Mouse (Mus musculus): Measurements from ENCODE around the gene Foxj3. TPM values are rescaled to one million over a fixed set of nuclear protein-coding genes. Genes with fewer than 3 reads are reported as not detected.
"Not testable (repeated sequence)": the region's sequence is repeated elsewhere in the genome, so short reads cannot be mapped to it uniquely, and the experiment has no call there.

Foxj3 gene
- total RNA-seq (2021): 10 to 100 TPM; 69.6 to 72.2 TPM
- long read RNA-seq, experiment 1, full-length matches to known transcripts: 54 of 73 reads
- long read RNA-seq, experiment 1, partial matches to known transcripts: 8 of 73 reads
- long read RNA-seq, experiment 1, other reads (novel, unspliced or antisense): 11 of 73 reads
- long read RNA-seq, experiment 2, full-length matches to known transcripts: 43 of 67 reads
- long read RNA-seq, experiment 2, partial matches to known transcripts: 8 of 67 reads
- long read RNA-seq, experiment 2, other reads (novel, unspliced or antisense): 16 of 67 reads

DNA sequence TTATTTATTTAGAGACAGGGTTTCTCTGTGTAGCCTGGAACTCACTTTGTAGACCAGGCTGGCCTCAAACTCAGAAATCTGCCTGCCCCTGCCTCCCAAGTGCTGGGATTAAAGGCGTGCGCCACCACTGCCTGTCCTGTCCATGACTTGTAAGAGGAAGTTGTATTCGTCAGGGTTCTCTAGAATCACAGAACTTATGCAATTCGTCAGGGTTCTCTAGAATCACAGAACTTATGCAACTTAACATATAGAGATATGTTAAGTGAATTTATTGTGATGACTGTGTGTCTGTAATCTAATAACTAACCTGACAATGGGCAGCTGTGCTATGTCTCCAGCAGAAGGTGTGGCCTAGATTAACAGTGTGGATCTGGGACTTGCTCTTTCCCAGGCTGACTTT, at the start of gene Foxj3:
Gene Foxj3 (plus strand): TSS at position 390 of the 400 bp plus-strand sequence.
- H3K4me3 ChIP-seq; DNase-seq (ENCODE audit: extremely low spot score in 1 of 2, low spot score in 2 of 2); H3K27ac ChIP-seq: not testable (repeated sequence)
- intact Hi-C loops (cut with DNase I): loop anchor here (5.0 to 10.0 kb wide), 2 partner anchors 242 to 294 kb away; partner anchors contain the start of gene Ybx1

DNA sequence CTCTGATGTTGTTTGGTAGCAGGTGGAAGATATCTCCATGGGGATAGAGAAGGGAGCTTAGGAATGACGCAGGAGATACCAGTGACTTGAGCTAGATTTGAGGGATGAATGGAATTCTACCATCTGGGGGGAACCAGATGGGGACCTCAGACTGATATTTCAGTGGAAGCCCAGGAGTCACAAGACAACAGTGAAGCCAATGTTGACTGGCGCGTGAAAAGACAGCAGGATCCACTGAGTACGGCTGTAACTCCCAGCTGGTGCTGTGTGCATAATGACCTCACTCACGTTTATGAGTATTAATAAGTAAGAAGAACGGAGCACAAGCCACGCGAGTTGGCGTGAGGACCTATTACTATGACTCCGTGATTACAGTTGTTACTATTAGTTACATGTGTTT, 47.1 kb upstream of the Foxj3 start:
- no peak for DNase-seq (ENCODE audit: extremely low spot score in 1 of 2, low spot score in 2 of 2)
- no peak for TF ChIP-seq CTCF (IDR thresholded peaks at IDR 0.05)
- Histone ChIP-seq H3K4me3 (no peak overlapping the region), H3K27ac (no peak overlapping the region)
- intact Hi-C loops (cut with DNase I): no loop called here

DNA sequence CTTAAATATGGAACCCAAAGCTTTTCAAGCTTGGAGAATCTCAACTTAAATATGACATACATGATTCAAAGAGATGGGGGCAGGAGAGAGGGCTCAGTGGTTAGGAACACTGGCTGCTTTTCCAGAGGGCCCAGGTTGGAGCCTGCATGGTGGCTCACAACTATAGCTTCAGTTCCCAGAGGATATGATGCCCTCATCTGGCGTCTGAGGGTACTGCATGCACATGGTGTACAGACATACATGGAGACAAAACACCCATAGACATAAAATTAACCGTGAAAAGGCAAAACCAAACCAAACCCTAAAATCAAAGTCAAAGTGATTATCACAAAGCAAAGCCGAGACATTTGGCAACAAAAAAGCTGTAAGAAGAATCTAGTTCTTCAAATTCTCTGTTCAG, 46.0 kb upstream of the Foxj3 start:
- peak; percentile 46 for TF ChIP-seq CTCF (IDR thresholded peaks at IDR 0.05)
- intact Hi-C loops (cut with DNase I): no loop called here
- no peak overlapping the region for H3K4me3 ChIP-seq
- no peak overlapping the region for H3K27ac ChIP-seq
- DNase-seq (ENCODE audit: extremely low spot score in 1 of 2, low spot score in 2 of 2): peak; percentile 27 to 30

DNA sequence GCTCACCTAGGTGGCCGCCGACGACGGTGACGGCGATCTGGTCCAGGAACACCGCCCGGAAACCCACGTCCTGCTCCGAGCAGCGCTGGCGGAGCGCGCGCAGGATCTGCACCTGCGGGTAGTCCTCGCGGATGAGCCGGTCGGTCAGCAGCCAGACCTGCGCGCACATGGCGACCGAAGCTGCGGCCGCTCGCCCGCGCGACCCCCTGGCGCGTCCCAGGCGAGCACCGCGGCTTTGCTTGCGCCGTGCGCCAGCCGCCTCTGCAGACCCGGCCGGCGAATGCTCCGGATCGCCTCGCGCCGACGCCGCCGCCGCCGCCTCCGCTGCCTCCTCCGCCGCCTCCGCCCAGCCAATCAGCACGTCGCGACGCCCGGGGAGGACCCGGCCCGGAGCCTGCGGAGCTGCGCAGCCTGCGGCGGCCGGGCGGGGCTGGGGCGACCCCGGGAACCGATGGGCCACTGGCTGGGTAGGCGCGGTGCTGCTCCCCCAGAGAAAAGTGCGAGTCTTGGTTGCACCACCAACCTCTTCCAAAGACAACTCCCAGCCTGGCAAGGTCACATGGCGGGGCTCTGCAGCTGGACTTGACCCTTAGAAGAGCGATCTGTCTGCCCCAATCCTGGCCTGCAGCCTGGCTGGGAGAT, 44.4 kb upstream of the Foxj3 start, which contains the start of gene Rimkla:
Gene Rimkla (minus strand): TSS at position 338 of the 642 bp plus-strand sequence.
- Histone ChIP-seq H3K4me3 (peak within 1 kb of the TSS; percentile 65), H3K27ac (peak within 1 kb of the TSS; percentile 71)
- DNase-seq (ENCODE audit: extremely low spot score in 1 of 2, low spot score in 2 of 2): peak; percentile 61 to 73
- no peak for TF ChIP-seq CTCF (IDR thresholded peaks at IDR 0.05)
- intact Hi-C loops (cut with DNase I): loop anchor here (2.0 kb wide), 1 partner anchor 46 kb away; the partner anchor contains the start of gene Frg2f1

DNA sequence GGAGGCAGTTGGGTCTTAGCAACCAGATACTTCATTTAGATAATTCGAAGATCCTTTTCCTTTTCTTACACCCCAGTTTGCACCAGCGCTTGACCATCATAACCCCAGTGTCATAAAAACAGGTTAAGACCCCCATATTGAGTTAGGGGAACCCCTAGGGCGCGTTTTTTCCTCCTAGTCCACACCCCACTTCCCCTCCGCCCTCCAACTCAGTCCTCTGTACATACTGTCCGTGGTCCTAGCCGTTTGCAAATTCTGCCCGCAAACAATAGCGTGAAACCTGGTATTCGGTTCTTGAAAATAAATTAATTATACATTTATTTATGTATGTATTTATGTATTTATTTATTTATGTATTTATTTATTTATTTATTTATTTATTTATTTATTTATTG, 43.9 kb upstream of the Foxj3 start:
- no peak for DNase-seq (ENCODE audit: extremely low spot score in 1 of 2, low spot score in 2 of 2)
- no peak for TF ChIP-seq CTCF (IDR thresholded peaks at IDR 0.05)
- peak overlapping the region; percentile 65 for H3K4me3 ChIP-seq
- intact Hi-C loops (cut with DNase I): loop anchor here (2.0 kb wide), 1 partner anchor 46 kb away; the partner anchor contains the start of gene Frg2f1
- H3K27ac ChIP-seq: peak overlapping the region; percentile 71; the same call in 1 of the 2 replicates

DNA sequence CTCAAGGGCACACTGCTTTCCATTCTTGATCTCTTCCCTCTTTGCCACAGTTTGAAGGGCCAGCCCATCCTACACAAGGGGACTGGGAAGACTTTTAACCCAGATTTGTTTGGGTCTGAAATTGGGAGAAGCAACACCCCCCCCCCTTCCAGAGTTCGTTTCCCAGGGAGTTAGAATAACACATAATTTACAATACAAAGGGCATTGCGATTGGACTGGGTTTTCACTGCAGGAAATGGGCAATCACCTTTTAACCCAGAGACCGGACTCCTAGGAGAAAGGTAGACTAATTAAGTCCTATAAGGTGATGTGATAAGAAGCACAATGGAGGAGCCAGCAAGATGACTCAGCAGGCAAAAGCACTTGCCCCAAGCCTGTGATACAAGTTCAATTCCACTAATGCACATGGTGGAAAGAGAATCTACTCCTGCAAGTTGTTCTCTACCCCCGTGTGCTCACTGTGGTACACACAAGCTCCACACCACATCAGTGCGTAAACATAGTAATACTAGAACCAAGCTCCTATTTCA, 38.4 kb upstream of the Foxj3 start:
- no peak for TF ChIP-seq CTCF (IDR thresholded peaks at IDR 0.05)
- no peak for DNase-seq (ENCODE audit: extremely low spot score in 1 of 2, low spot score in 2 of 2)
- H3K27ac ChIP-seq: no peak overlapping the region
- intact Hi-C loops (cut with DNase I): no loop called here
- H3K4me3 ChIP-seq: no peak overlapping the region

DNA sequence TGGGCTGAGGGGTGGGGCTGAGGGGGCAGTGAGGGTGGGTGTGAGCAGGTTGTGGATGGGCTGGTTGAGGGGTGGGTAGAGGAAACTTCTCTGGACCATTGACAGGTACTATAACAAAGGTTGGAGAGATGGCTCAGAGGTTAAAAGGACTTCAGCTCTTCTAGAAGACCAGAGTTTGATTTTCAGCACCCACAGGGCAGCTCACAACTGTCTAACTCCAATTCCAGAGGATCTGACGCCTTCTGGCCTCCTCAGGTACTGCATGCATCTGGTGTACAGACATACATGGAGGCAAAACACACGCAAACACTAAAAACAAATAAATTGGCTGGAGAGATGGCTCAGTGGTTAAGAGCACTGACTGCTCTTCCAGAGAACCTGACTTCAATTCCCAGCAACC, 25.2 kb upstream of the Foxj3 start:
- intact Hi-C loops (cut with DNase I): no loop called here
- TF ChIP-seq CTCF (IDR thresholded peaks at IDR 0.05): peak; percentile 2; the same call in 1 of the 2 replicates
- DNase-seq (ENCODE audit: extremely low spot score in 1 of 2, low spot score in 2 of 2): no peak
- no peak overlapping the region for H3K27ac ChIP-seq
- no peak overlapping the region for H3K4me3 ChIP-seq

DNA sequence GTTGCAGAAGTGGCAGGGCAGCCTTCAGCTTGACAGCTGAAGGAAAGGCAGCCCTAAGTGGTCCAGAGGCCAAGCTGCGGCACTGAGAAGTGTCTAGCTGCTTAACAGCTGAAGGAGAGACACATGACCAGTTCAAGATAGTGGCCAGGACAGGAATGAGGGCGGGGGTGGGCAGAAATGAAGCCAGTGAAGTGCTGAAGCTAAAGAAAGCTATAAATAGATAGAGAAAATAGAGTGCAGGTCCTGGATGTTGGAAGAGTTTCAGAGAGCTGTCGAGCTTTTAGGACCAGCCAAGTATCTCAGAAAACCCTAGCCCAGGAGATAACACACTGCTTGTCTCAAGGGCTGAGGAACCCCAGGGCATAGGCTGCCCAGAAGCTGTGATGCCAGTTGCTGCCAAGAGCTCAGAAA, 24.1 kb upstream of the Foxj3 start:
- H3K4me3 ChIP-seq: no peak overlapping the region
- H3K27ac ChIP-seq: no peak overlapping the region
- DNase-seq (ENCODE audit: extremely low spot score in 1 of 2, low spot score in 2 of 2): no peak
- no peak for TF ChIP-seq CTCF (IDR thresholded peaks at IDR 0.05)
- intact Hi-C loops (cut with DNase I): no loop called here

DNA sequence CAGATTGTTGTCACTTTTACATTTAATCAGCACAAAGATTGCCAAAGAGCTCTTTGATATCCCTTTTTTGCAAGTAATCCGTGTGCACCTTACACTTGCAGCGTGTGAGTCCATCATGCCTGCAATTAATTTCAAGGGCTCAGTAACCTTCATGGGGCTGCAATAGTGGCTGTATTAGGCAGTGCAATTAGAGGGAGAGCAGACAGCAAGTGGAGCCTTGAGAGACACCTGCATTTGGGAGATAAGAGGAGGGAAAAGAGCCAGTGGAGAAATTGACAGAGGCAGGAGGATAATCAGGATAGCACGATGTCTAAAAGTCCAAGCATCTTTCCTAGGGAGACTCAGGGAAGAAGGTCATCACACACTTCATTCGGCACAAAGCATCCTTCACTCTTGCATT, 13.2 kb upstream of the Foxj3 start:
- H3K27ac ChIP-seq: no peak overlapping the region
- TF ChIP-seq CTCF (IDR thresholded peaks at IDR 0.05): no peak
- no peak overlapping the region for H3K4me3 ChIP-seq
- intact Hi-C loops (cut with DNase I): no loop called here
- DNase-seq (ENCODE audit: extremely low spot score in 1 of 2, low spot score in 2 of 2): no peak

DNA sequence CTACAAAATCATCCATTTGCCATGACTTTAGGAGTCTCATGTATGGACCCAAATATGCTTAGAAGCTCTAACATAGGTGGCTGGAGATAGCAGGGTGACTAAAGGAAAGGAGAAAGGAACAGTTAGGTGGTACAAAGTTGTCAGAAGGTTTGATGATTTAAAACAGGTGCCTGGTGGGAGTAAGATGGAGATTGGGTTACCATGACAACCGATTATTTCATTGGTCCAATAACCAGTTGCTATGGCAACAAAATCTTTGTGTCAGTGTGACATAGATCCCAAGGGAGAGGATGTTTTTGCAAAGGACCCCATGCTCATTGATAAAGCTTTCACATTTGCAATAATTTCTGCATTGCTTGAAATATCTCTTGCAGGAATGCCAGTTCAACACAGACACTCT, 12.8 kb upstream of the Foxj3 start:
- DNase-seq (ENCODE audit: extremely low spot score in 1 of 2, low spot score in 2 of 2): no peak
- H3K27ac ChIP-seq: no peak overlapping the region
- no peak overlapping the region for H3K4me3 ChIP-seq
- TF ChIP-seq CTCF (IDR thresholded peaks at IDR 0.05): no peak
- intact Hi-C loops (cut with DNase I): no loop called here

DNA sequence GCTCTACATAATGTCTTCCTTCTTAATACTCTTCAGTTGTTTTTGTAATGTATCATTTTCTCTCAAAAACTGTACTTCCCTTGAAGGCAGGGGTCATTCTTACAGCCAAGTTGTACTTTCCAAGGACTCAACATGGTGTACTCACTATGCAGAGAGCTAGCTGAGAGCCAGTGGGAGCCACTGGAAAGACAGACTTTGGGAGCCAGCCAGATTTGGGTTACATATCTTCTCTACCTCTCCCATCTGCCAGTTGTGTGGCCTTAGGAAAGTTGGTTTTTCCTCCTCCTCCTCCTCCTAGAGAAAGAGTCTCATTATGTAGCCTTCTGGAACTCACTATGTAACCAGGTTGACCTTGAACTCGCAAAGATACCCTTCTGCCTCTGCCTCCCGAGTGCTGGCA, 12.3 kb upstream of the Foxj3 start:
- DNase-seq (ENCODE audit: extremely low spot score in 1 of 2, low spot score in 2 of 2): no peak
- peak overlapping the region; percentile 28; the same call in 1 of the 2 replicates for H3K27ac ChIP-seq
- intact Hi-C loops (cut with DNase I): no loop called here
- no peak for TF ChIP-seq CTCF (IDR thresholded peaks at IDR 0.05)
- no peak overlapping the region for H3K4me3 ChIP-seq

DNA sequence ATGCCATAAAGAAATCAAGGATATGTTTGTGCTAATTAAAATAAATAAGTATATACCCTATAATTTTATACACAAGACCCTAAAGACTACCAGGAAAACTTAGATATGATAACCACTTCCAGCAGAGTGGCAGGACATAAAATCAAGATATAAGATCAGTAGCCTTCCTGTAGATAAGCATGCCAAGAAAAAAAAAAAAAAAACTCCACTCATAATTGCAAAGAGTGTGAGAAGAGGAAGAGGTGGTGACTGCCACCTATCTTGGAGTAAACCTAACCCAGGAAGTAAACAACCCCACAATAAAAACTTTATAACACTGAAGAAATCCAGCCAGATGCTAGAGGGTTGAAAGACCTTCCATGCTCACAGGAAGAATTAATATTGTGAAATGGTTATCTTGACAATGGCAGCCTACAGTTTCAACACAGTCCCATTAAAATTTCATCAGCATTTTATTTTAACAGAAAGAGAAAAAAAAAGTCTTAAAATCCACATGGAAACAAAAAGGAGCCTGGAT, 10.4 kb upstream of the Foxj3 start:
- DNase-seq (ENCODE audit: extremely low spot score in 1 of 2, low spot score in 2 of 2): no peak

More for the DNA sequence above, 10.4 kb upstream of the Foxj3 start:
- intact Hi-C loops (cut with DNase I): no loop called here
- H3K4me3 ChIP-seq: no peak overlapping the region
- TF ChIP-seq CTCF (IDR thresholded peaks at IDR 0.05): no peak
- H3K27ac ChIP-seq: no peak overlapping the region
